In the genomic region with DNA sequence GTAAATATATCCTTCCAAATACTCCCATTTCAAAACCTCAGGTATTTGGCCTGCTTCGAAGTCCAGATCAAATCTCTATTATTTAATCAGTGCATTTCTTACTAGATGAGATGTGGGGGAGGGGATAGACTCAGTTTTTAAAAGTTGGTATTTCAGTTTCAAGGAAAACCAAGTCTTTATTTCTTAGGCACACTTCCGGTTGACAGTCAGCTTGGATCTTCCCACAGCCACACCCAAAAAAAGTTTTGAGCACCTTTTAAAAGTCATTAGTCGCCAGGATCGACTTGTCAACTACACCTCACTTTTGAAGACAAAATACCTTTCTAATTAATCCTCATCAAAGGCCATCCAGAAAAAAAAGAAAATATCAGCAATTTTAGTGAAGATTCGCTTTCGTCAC, we compare ENCODE assay signal across 8 mouse cellular contexts. TPM values are rescaled to one million over a fixed set of nuclear protein-coding genes. Genes with fewer than 3 reads are reported as not detected.
DNase-seq lines count a peak whose midpoint lies in the region; ATAC-seq and TF ChIP-seq lines count a peak whose summit lies in the region.

No protein-coding gene starts in this region.

- peaks cover 48% of the 10 kb centered on the region for H3K4me1 ChIP-seq in heart, embryonic 16.5 days (ENCODE audit: control insufficient read depth, insufficient read depth, low read length)
- H3K4me1 ChIP-seq in G1E (ENCODE audit: insufficient read depth, low read depth, low read length): peaks cover 43% of the 10 kb centered on the region
- H3K4me1 ChIP-seq in forebrain, postnatal 0 days (ENCODE audit: insufficient read depth): 0 out of 2 replicates have a peak, but pooled peaks cover 4% of the 10 kb centered on the region

- H3K79me2 ChIP-seq in macrophage (ENCODE audit: inconsistent target): peaks cover 57% of the 10 kb centered on the region

- no peak for ATAC-seq in heart, embryonic 16.5 days (replicated peaks; ENCODE audit: extremely low read depth, insufficient read depth, low FRiP score)
- no peak for ATAC-seq in G1E (ENCODE audit: extremely low read depth, insufficient number of reproducible peaks, low FRiP score, poor library complexity, severe bottlenecking)
- ATAC-seq in forebrain, postnatal 0 days: no peak

- WGBS in heart, embryonic 16.5 days: 1% methylated on average over 6 of the region's 6 CpGs
- WGBS in forebrain, postnatal 0 days: 14% methylated on average over 6 of the region's 6 CpGs
- 10% methylated on average over 6 of the region's 6 CpGs for WGBS in macrophage (ENCODE audit: missing documents)

- peak overlapping the region; percentile 76 for H3K4me2 ChIP-seq in heart, embryonic 16.5 days (ENCODE audit: low read depth, low read length)
- peak overlapping the region; percentile 55 for H3K4me2 ChIP-seq in forebrain, postnatal 0 days (ENCODE audit: low read depth)

- no peaks in the 10 kb centered on the region for H3K9me3 ChIP-seq in heart, embryonic 16.5 days (replicated peaks; ENCODE audit: control insufficient read depth, low read length)
- H3K9me3 ChIP-seq in G1E (replicated peaks): no peaks in the 10 kb centered on the region
- no peaks in the 10 kb centered on the region for H3K9me3 ChIP-seq in forebrain, postnatal 0 days (ENCODE audit: low read length)

- H3K27me3 ChIP-seq in heart, embryonic 16.5 days (ENCODE audit: control insufficient read depth, insufficient read depth, low read length): no peaks in the 10 kb centered on the region
- no peaks in the 10 kb centered on the region for H3K27me3 ChIP-seq in G1E (ENCODE audit: insufficient read depth, low read length)
- H3K27me3 ChIP-seq in forebrain, postnatal 0 days (ENCODE audit: insufficient read depth, low read length): no peaks in the 10 kb centered on the region

- no peak for DNase-seq in heart, adult 8-10 months (ENCODE audit: low spot score)
- DNase-seq in G1E (ENCODE audit: low spot score): no peak
- no peak for DNase-seq in forebrain, postnatal 0 days
- no peak for DNase-seq in urinary bladder, postnatal 4 days (ENCODE audit: low spot score in 2 of 2)
- DNase-seq in thymus, postnatal 25 days: no peak
- DNase-seq in layer of hippocampus, adult 11-12 months (ENCODE audit: low spot score): no peak

- H3K4me3 ChIP-seq in heart, embryonic 16.5 days (ENCODE audit: low read length): peak overlapping the region; percentile 88
- H3K4me3 ChIP-seq in G1E (ENCODE audit: low read depth, low read length) (peak overlapping the region; percentile 90), macrophage (ENCODE audit: inconsistent target) (peak overlapping the region; percentile 97)
- H3K4me3 ChIP-seq in forebrain, postnatal 0 days (ENCODE audit: low read depth, low read length): peak overlapping the region; percentile 90

- H3K36me3 ChIP-seq in heart, embryonic 16.5 days (ENCODE audit: control insufficient read depth, insufficient read depth): peaks cover 4% of the 10 kb centered on the region
- H3K36me3 ChIP-seq in G1E (replicated peaks) (peaks cover 31% of the 10 kb centered on the region), macrophage (ENCODE audit: inconsistent target) (peaks cover 5% of the 10 kb centered on the region)
- H3K36me3 ChIP-seq in forebrain, postnatal 0 days (ENCODE audit: insufficient read depth): no peaks in the 10 kb centered on the region

- H3K27ac ChIP-seq in heart, embryonic 16.5 days (ENCODE audit: low read length): peak overlapping the region; percentile 100
- H3K27ac ChIP-seq in forebrain, postnatal 0 days (ENCODE audit: low read depth, low read length): no peak overlapping the region
- H3K27ac ChIP-seq in macrophage: peak overlapping the region; percentile 79

- TF ChIP-seq CTCF in G1E (IDR thresholded peaks at IDR 0.05; ENCODE audit: low read depth, low read length): no peak
- no peak for TF ChIP-seq CTCF in forebrain, postnatal 0 days (IDR thresholded peaks at IDR 0.05; ENCODE audit: low read depth)

- H3K9ac ChIP-seq in heart, embryonic 16.5 days (ENCODE audit: low read length): peak overlapping the region; percentile 99
- peak overlapping the region; percentile 77; the same call in 1 of the 2 replicates for H3K9ac ChIP-seq in forebrain, postnatal 0 days

RNA-seq across cellular contexts. Expression of gene Myom1, which starts 1.4 kb away (rescaled TPM):
- polyA plus RNA-seq in heart, embryonic 16.5 days (2015; fragmentation: Nextera tagmentation; extraction: Ambion mirVana): 216 and 224 TPM in 2 replicates
- 1,000 to 10,000 TPM; 1,005 to 1,153 (median 1,086) TPM for total RNA-seq in heart, adult 8-10 months (2022)
- 1.2 and 1.6 TPM in 2 replicates for total RNA-seq in G1E (2014; fragmentation: Nextera tagmentation)
- 0.71 and 1.0 TPM in 2 replicates for total RNA-seq in G1E (2017)
- 0.11 and 0.25 TPM in 2 replicates for polyA plus RNA-seq in G1E (2012)
- 1.5 and 2.0 TPM in 2 replicates for total RNA-seq in forebrain, postnatal 0 days (2014; rRNA removed)
- polyA plus RNA-seq in forebrain, postnatal 0 days (2015; fragmentation: Nextera tagmentation; extraction: Ambion mirVana): 0.52 and 1.2 TPM in 2 replicates
- 1 to 10 TPM in 21 of 26 experiments, under 1 TPM in 5; 0.43 to 4.0 (median 1.9) TPM for total RNA-seq in macrophage (2018; cell fraction: chromatin; rRNA removed)
- total RNA-seq in macrophage (2018; cell fraction: cytosol; rRNA removed): 1 to 10 TPM in 10 of 26 experiments, under 1 TPM in 16; 0.03 to 2.0 (median 0.59) TPM
- total RNA-seq in macrophage (2018; cell fraction: nucleus; rRNA removed): 1 to 10 TPM in 17 of 26 experiments, under 1 TPM in 9; 0.29 to 5.4 (median 1.4) TPM
- polyA plus RNA-seq in macrophage (2018): 0.82 to 2.0 TPM (median 1.5 TPM) in 3 replicates

RNA-seq across cellular contexts. Expression of gene Myl12a, which starts 1.6 kb away (rescaled TPM):
- 666 and 686 TPM in 2 replicates for polyA plus RNA-seq in heart, embryonic 16.5 days (2015; fragmentation: Nextera tagmentation; extraction: Ambion mirVana)
- 1,000 to 10,000 TPM in 3 of 4 experiments, 100 to 1,000 TPM in 1; 878 to 1,206 (median 1,167) TPM for total RNA-seq in heart, adult 8-10 months (2022)
- total RNA-seq in G1E (2014; fragmentation: Nextera tagmentation) (145 and 148 TPM in 2 replicates), G1E (2017) (222 and 225 TPM in 2 replicates)
- polyA plus RNA-seq in G1E (2012) (52.1 and 76.2 TPM in 2 replicates), macrophage (2018) (198 to 502 TPM (median 243 TPM) in 3 replicates)
- 35.6 and 37.0 TPM in 2 replicates for total RNA-seq in forebrain, postnatal 0 days (2014; rRNA removed)
- polyA plus RNA-seq in forebrain, postnatal 0 days (2015; fragmentation: Nextera tagmentation; extraction: Ambion mirVana): 80.4 and 80.8 TPM in 2 replicates
- total RNA-seq in macrophage (2018; cell fraction: chromatin; rRNA removed): 100 to 1,000 TPM in 3 of 26 experiments, 10 to 100 TPM in 23; 24.7 to 135 (median 64.5) TPM
- total RNA-seq in macrophage (2018; cell fraction: cytosol; rRNA removed): 100 to 1,000 TPM; 181 to 361 (median 240) TPM
- 100 to 1,000 TPM in 13 of 26 experiments, 10 to 100 TPM in 13; 38.7 to 179 (median 98.3) TPM for total RNA-seq in macrophage (2018; cell fraction: nucleus; rRNA removed)

Comparison
In these comparisons a context has a peak if more than half of its experiments do, and no peak if none do; other contexts are left out.
1. RNA of gene Myom1, which starts 1.4 kb away (polyA plus RNA-seq): 216 to 224 TPM in heart, embryonic 16.5 days; 0.82 to 2.0 TPM in macrophage, 0.52 to 1.2 TPM in forebrain, postnatal 0 days and 0.11 to 0.25 TPM in G1E; every median in the first group is over 10 times any median in the second.
2. Peak in every context shown above with its lines, with median percentiles within 50 percentile points of each other: H3K4me3 ChIP-seq.